Mouse (Mus musculus): ENCODE data around the gene Gphn.

The Gphn gene

GRCm38 (mm10) chr12:78727723-78728122, 501.5 kb downstream of the Gphn start:
- no peak for DNase-seq

All from kidney, adult 11 months (tissue).